Mouse (Mus musculus): ENCODE data around the gene Kcnv2. TPM values are rescaled to one million over a fixed set of nuclear protein-coding genes. Genes with fewer than 3 reads are reported as not detected.

Gene Kcnv2
- total and polyA plus RNA-seq, 3 experiments: not detected

DNA sequence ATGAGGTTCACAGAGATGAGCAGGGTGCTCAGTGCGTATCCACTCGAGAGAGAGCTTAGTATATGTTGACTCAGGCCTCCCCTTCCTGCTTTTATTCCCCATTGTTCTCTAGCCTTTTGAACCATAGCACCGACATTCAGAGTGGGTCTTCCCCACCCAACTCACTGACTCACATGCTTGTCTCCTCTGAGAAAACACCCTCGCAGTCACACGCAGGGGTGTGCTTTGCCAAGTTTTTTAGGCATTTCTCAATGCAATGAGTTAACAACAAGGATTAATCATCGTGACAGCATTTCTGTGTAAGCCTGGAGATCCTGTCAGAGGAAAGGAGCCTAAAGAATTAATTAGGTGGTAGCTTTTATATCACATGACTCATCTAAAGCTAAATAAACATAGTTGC is 29.3 kb downstream of the Kcnv2 start:
- no peak overlapping the region for H3K4me2 ChIP-seq (ENCODE audit: insufficient read depth, low read depth, poor library complexity, severe bottlenecking)
- no peaks in the 10 kb centered on the region for H3K36me3 ChIP-seq (replicated peaks in 1 of 2; ENCODE audit: control insufficient read depth in 1 of 2, insufficient read depth in 1 of 2, low read length in 1 of 2)
- peaks cover 0 to 4% of the 10 kb centered on the region in 2 experiments; a peak in 1 of 4 replicates for H3K4me1 ChIP-seq (ENCODE audit: control insufficient read depth in 1 of 2, insufficient read depth in 2 of 2)
- no peak for DNase-seq (ENCODE audit: extremely low read depth)
- no peak overlapping the region for H3K9ac ChIP-seq (ENCODE audit: insufficient read depth, low read depth)
- H3K9me3 ChIP-seq (replicated peaks; ENCODE audit: low read length): no peaks in the 10 kb centered on the region
- H3K4me3 ChIP-seq (replicated peaks in 1 of 3; ENCODE audit: low read depth in 2 of 3, low read length in 2 of 3, poor library complexity in 1 of 3): no peak overlapping the region
- in situ Hi-C loops (cut with MboI; ENCODE audit: low pct_ligation_motif_present, low pct_unique_long_range_greater_than_20kb, low sequenced_read_pairs): no loop called here
- H3K79me2 ChIP-seq (replicated peaks; ENCODE audit: control insufficient read depth, extremely low read depth, insufficient read depth, poor library complexity, severe bottlenecking): no peaks in the 10 kb centered on the region
- no peak for TF ChIP-seq NELFE (IDR thresholded peaks at IDR 0.05; ENCODE audit: low read depth, low read length)
- no peak for TF ChIP-seq RCOR1 (conservative IDR thresholded peaks at IDR 0.05; ENCODE audit: low read depth, low read length)
- TF ChIP-seq IRF4 (IDR thresholded peaks at IDR 0.05; ENCODE audit: low read depth, low read length): no peak
- no peak for TF ChIP-seq CTCF (conservative IDR thresholded peaks at IDR 0.05 in 1 of 2, IDR thresholded peaks at IDR 0.05 in 1 of 2; ENCODE audit: low read depth in 2 of 2, low read length in 2 of 2)
- no peak for TF ChIP-seq RAD21 (IDR thresholded peaks at IDR 0.05; ENCODE audit: low read depth, low read length)
- no peak for TF ChIP-seq KAT2A (IDR thresholded peaks at IDR 0.05; ENCODE audit: insufficient replicate concordance, low read length)
- TF ChIP-seq ETS1 (conservative IDR thresholded peaks at IDR 0.05; ENCODE audit: low read depth, low read length): no peak
- no peak for TF ChIP-seq TBP (conservative IDR thresholded peaks at IDR 0.05; ENCODE audit: low read depth, low read length)
- no peak for TF ChIP-seq CHD1 (IDR thresholded peaks at IDR 0.05; ENCODE audit: low read depth, low read length)
- TF ChIP-seq PAX5 (IDR thresholded peaks at IDR 0.05; ENCODE audit: low read length): no peak
- no peak for TF ChIP-seq SMC3 (IDR thresholded peaks at IDR 0.05; ENCODE audit: low read depth, low read length)
- no peak for TF ChIP-seq NRF1 (IDR thresholded peaks at IDR 0.05; ENCODE audit: low read depth, low read length)
- TF ChIP-seq ZKSCAN1 (IDR thresholded peaks at IDR 0.05; ENCODE audit: borderline replicate concordance, low read depth, low read length): no peak
- no peak for TF ChIP-seq MEF2A (IDR thresholded peaks at IDR 0.05; ENCODE audit: borderline replicate concordance, low read depth, low read length)
- TF ChIP-seq MYC (IDR thresholded peaks at IDR 0.05; ENCODE audit: low read depth, low read length): no peak
- dilution Hi-C loops (cut with MboI; ENCODE audit: extremely low pct_ligation_motif_present, extremely low pct_unique_long_range_greater_than_20kb, low sequenced_read_pairs): no loop called here
- H3K27me3 ChIP-seq (replicated peaks): no peaks in the 10 kb centered on the region
- no peak overlapping the region for H3K27ac ChIP-seq (ENCODE audit: insufficient read depth, low read depth)

DNA sequence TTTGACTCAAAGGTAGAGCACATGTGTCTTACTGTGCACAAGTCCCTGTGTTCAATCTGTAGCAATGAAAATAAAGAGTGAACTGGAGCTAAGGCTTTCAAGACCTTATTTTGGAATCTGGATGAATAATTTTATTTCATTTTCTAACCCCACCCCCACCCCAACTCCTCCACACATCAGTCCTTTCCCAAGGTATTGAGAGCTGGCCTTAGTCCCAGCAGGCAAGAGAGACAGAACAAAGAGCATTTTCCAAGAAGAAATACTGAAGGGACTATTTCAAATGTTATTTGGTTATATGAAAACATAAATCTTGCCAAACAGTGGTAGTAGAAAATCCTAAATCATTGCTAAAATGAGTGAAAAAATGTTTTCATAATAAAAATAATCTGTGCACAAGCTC is 38.0 kb downstream of the Kcnv2 start:
- Histone ChIP-seq H3K4me3 (replicated peaks in 1 of 3; ENCODE audit: low read depth in 2 of 3, low read length in 2 of 3, poor library complexity in 1 of 3) (no peak overlapping the region), H3K4me2 (ENCODE audit: insufficient read depth, low read depth, poor library complexity, severe bottlenecking) (no peak overlapping the region), H3K36me3 (replicated peaks in 1 of 2; ENCODE audit: control insufficient read depth in 1 of 2, insufficient read depth in 1 of 2, low read length in 1 of 2) (no peaks in the 10 kb centered on the region), H3K4me1 (ENCODE audit: control insufficient read depth in 1 of 2, insufficient read depth in 2 of 2) (peaks cover 0 to 4% of the 10 kb centered on the region in 2 experiments; a peak in 1 of 4 replicates), H3K27ac (ENCODE audit: insufficient read depth, low read depth) (no peak overlapping the region), H3K9ac (ENCODE audit: insufficient read depth, low read depth) (no peak overlapping the region), H3K27me3 (replicated peaks) (no peaks in the 10 kb centered on the region), H3K9me3 (replicated peaks; ENCODE audit: low read length) (no peaks in the 10 kb centered on the region), H3K79me2 (replicated peaks; ENCODE audit: control insufficient read depth, extremely low read depth, insufficient read depth, poor library complexity, severe bottlenecking) (no peaks in the 10 kb centered on the region)
- no peak for DNase-seq (ENCODE audit: extremely low read depth)
- in situ Hi-C loops (cut with MboI; ENCODE audit: low pct_ligation_motif_present, low pct_unique_long_range_greater_than_20kb, low sequenced_read_pairs) (no loop called here), dilution Hi-C loops (cut with MboI; ENCODE audit: extremely low pct_ligation_motif_present, extremely low pct_unique_long_range_greater_than_20kb, low sequenced_read_pairs) (no loop called here)
- TF ChIP-seq RAD21 (IDR thresholded peaks at IDR 0.05; ENCODE audit: low read depth, low read length) (no peak), SIN3A (IDR thresholded peaks at IDR 0.05; ENCODE audit: low read length) (no peak)

All from CH12.LX (cell line).